Mouse (Mus musculus) urinary bladder, postnatal 10 days (tissue): ENCODE measurements around the gene Plekho2.

Experiments used
- DNase-seq: peaks from one replicate; pipeline ENCODE4 v3.0.0; 2022; ENCODE audit warnings: low spot score

Plekho2 gene

GRCm38 (mm10) chr9:65529659-65530058 is 50.2 kb downstream of the Plekho2 start:
- DNase-seq: no peak

DNA sequence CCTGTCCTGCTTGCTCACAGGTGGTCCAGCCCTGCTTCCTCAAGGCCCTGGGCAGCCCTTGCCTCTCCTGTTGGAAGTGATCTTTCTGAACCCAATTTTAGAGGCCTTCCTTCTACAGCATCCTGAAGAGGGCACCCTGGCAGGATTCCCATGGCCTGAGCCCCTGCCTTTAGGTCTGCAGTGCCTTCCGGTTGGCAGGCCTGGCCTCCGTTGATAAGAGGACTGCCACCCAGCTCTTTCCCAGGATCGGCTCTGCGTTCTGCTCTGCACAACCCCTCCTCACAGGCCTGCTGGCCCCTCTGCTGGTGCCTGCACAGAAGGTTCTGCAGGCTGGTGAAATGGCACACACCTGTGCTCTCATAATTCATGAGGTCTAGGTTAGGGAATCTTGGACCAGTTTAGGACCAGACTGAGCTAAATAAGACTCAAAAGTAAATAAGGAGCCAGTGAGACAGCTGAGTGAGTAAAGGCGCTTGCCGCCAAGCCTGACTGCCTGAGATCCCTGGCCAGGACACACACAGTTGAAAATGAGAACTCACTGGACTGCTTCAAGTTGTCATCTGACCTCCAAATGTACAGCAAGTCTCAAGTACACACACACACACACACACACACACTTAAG is 51.3 kb downstream of the Plekho2 start:
- no peak for DNase-seq

GRCm38 (mm10) chr9:65525445-65526195 is 54.2 kb downstream of the Plekho2 start:
- DNase-seq: no peak

DNA sequence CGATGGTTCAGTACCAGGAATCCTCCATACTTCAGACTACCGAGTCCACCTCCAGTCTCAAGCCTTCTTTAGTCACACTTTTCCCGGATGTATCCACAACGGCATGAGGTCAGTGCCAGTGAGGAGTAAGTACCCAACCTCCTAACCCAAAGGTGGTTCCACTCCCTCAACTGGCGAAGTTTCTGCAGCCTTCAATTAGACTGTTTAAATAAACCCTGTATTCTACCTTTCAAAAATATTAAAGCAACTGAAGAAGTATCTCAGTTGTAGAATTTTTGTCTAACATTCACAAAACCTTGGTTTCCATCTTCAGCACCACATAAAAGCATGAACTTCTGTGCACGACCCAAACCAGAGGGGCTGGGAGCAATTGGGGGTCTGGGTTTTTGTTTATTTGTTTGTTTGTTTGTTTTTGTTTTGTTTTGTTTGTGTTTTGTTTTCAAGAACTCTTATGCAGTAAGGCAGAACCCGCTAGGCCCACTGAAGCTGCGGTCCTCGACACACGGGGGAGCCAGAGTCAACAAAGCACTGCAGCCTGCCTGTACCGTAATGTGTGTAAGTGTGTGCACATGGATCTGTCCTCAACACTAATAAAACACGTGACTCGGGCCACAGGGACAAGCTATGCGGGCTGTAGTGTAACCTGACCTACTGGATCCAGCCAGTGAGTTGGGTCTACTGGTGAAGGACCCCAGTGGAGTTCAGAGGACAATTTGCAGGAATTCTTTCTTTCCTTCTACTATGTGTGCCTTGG is 56.1 kb downstream of the Plekho2 start:
- DNase-seq: no peak

- no peak for DNase-seq
Measured at GRCm38 (mm10) chr9:65520505-65520876, 59.3 kb downstream of the Plekho2 start.

DNA sequence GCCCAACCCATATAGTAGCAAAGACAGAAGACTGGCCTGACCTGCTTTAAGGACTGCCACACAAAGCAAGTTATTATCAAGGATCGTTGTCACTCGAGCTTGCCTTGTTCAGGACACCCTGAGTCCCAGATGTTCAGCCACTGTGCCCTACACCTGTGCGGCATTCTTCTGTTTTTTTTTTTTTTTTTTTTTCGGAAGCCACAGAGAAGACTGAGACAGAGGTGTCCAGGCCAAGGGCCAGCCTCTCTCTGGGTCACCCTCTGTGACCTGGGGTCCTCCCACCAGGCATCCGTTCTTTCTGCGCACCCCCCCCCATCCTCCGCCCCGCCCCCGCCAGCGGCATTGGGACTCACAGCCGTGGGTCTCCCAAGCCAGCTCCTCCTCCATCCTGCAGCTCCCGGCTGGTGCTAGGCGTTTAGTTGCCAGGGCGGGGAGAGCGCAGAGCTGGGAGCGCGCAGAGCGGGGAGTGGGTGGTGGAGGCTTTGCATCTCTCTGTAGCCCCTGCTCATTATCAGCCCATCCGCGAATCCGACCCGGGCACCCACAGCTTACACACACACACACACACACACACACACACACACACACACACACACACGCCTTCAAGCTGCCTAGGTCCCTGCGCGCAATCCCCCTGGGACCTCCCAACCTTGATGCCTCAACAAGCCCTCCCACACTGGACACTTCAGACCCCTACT is 59.9 kb downstream of the Plekho2 start, which contains the start of gene Ankdd1a:
Gene Ankdd1a (minus strand): TSS at position 387 of the 698 bp plus-strand sequence.
- no peak for DNase-seq

- no peak for DNase-seq
Measured at GRCm38 (mm10) chr9:65514851-65515261, 65.0 kb downstream of the Plekho2 start.

DNA sequence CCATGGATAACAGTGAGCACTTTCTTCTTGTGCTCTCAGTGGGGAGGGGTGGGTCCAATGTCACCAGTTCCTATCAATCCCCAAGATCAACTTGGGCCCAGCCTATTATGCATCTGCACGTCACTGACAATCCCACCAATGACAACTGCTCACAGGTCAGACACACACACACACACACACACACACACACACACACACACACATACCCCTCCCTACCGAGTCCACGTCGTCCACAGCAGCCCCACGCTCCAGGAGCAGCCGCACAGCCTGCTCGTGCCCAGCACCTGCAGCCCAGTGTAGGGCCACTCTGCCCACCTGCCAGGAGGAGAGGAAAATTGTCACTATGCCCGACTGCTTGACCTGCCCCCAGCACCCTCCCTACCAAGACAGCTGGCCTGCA is 65.4 kb downstream of the Plekho2 start:
- DNase-seq: no peak

GRCm38 (mm10) chr9:65512520-65512919 is 67.3 kb downstream of the Plekho2 start:
- DNase-seq: no peak

DNA sequence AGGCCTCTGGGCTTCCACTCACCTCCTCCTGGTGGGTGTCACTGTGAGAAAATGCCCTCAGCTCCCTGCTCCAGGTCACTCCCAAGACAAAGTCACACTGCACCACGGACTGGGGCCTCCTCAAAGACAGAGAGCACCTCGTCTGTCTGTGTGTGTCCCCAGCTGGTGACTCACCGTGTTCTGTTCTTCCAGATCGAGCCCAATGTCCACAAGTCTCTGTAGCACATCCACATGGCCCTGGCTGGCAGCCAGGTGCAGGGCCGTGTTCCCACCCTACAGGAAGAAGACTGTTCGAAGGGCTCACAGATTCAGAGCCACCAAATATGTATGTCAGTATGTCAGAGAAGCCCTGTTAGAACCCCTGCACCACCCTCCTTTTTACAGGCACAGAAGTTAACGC is 71.4 kb downstream of the Plekho2 start:
- no peak for DNase-seq

DNA sequence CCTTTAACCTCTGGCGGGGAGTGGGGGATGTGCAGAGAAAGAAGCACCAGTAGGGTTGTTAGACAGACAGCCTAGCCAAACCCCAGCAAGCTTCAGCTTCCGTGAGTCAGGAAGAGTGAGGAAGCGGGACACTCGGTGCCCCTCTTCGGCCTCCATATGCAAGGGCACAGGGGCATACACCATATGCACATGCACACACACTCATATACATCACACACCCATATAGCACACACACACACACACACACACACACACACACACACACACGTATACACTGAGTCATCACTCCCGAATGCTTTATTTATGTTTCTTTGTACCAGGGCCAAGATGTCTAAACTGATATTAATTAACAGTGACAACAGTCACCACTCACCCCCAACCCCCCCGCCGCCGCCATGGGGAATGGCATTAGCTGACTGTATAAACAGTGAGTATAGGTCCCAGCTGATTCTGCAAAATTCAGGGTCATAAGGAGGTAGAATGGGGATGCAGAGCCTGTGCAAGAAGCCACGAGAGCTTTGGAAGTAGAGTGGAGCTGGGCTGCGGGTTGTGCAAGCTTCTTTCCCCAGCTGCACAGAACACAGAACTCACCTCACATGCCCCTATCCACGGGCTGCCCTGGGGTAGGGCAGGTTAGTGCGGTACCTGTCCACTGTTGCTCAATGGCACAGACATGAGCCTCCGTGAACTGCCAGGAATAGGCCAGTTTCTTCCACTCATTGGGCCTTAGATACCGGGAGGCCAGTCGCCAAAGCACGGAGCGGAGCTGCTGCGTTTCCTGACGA is 76.9 kb downstream of the Plekho2 start:
- DNase-seq: no peak
